Mouse (Mus musculus): ENCODE data around the gene Rps21. TPM values are rescaled to one million over a fixed set of nuclear protein-coding genes. Genes with fewer than 3 reads are reported as not detected.

The Rps21 gene
- total and polyA plus RNA-seq, 2 experiments from 2014 or later, result 439 to 848 TPM

DNA sequence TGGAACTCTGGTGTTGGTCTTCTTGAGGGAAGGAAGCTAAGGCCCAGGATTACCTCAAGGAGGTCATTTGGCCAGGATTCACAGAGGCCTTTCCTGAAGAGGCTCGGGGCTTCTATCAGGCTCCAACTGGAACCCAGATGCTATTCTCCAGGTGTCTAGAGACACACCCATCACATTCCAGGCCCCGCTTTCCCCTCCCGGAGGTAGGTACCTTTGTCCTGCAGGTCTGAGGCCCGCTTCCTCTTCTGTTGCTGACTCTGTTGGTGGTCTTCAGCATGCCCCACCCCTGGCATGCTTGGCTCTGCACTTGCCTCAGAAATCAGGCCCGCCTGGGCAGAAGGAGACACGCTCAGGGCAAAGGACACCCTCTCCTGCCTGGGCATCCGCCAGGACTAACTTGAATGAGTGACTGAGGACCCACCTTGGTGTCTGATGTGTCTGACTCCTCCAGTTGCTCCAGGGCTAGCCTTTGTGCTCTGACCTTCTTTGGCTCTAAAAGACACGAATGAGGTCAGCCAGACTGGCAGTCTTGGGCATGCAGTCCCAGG, 20.7 kb downstream of the Rps21 start:
- H3K27me3 ChIP-seq (ENCODE audit: insufficient read depth, low read length), result no peaks in the 10 kb centered on the region
- H3K4me2 ChIP-seq (ENCODE audit: low read depth), result no peak overlapping the region
- H3K9me3 ChIP-seq (ENCODE audit: low read length), result no peaks in the 10 kb centered on the region
- ATAC-seq (no peak), DNase-seq (no peak)
- WGBS, result 67% methylated on average over 8 of the region's 8 CpGs
- H3K4me3 ChIP-seq (ENCODE audit: low read depth, low read length), result no peak overlapping the region
- H3K36me3 ChIP-seq (ENCODE audit: insufficient read depth), result no peaks in the 10 kb centered on the region
- TF ChIP-seq CTCF (IDR thresholded peaks at IDR 0.05; ENCODE audit: low read depth), result no peak
- no peak overlapping the region for H3K9ac ChIP-seq
- H3K4me1 ChIP-seq (ENCODE audit: insufficient read depth), result no peaks in the 10 kb centered on the region
- no peak overlapping the region for H3K27ac ChIP-seq (ENCODE audit: low read depth, low read length)

DNA sequence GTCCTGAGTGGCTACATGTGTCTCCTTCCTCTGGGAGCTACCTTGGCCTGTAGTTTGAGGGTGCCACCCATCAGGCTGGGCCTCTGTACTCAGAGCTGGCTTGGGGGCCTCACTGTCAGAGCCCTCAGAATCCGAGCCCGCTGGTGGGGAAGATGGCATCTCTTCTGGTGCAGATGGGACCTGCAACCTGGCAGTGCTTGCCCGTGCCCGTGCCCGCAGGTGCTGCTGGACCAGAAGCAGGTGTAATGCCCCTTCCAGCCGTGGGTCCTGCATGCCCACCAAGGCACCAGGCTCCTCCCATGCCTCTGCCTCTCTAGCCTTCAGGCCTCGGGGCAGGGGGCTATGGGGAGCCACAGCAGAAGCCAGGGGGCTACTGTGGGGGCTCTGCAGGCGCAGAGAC, 22.1 kb downstream of the Rps21 start:
- 87% methylated on average over 8 of the region's 8 CpGs for WGBS
- no peak for TF ChIP-seq CTCF (IDR thresholded peaks at IDR 0.05; ENCODE audit: low read depth)
- H3K36me3 ChIP-seq (ENCODE audit: insufficient read depth), result no peaks in the 10 kb centered on the region
- no peaks in the 10 kb centered on the region for H3K27me3 ChIP-seq (ENCODE audit: insufficient read depth, low read length)
- no peak overlapping the region for H3K27ac ChIP-seq (ENCODE audit: low read depth, low read length)
- H3K4me3 ChIP-seq (ENCODE audit: low read depth, low read length), result no peak overlapping the region
- no peak overlapping the region for H3K9ac ChIP-seq
- H3K4me2 ChIP-seq (ENCODE audit: low read depth), result no peak overlapping the region
- no peaks in the 10 kb centered on the region for H3K4me1 ChIP-seq (ENCODE audit: insufficient read depth)
- H3K9me3 ChIP-seq (ENCODE audit: low read length), result no peaks in the 10 kb centered on the region
- DNase-seq (no peak), ATAC-seq (no peak)

DNA sequence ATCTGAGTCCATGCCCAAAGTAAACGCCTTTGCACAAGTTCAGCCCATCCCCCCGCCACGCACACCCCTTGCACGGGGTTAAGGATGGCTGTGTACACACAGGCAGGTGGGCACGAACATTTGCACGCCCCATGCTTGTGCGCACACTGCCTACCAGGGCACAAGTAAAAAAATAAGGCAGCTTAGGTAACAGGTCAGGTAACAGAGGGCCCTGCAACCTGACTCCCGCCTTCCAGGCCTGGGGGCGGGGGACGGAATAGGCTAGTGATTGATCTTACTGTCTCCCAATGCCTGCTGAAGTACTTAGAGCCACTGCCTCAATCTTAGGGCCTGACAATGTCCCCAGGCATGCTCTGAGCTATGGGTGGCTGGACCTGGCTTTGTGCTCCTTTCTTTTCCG, 31.8 kb downstream of the Rps21 start:
- H3K36me3 ChIP-seq (ENCODE audit: insufficient read depth), result no peaks in the 10 kb centered on the region
- H3K27ac ChIP-seq (ENCODE audit: low read depth, low read length), result no peak overlapping the region
- no peak overlapping the region for H3K9ac ChIP-seq
- H3K4me2 ChIP-seq (ENCODE audit: low read depth), result no peak overlapping the region
- no peak overlapping the region for H3K4me3 ChIP-seq (ENCODE audit: low read depth, low read length)
- ATAC-seq, result no peak
- 58% methylated on average over 11 of the region's 11 CpGs for WGBS
- no peaks in the 10 kb centered on the region for H3K4me1 ChIP-seq (ENCODE audit: insufficient read depth)
- H3K27me3 ChIP-seq (ENCODE audit: insufficient read depth, low read length), result no peaks in the 10 kb centered on the region
- H3K9me3 ChIP-seq (ENCODE audit: low read length), result no peaks in the 10 kb centered on the region
- DNase-seq, result no peak
- TF ChIP-seq CTCF (IDR thresholded peaks at IDR 0.05; ENCODE audit: low read depth), result no peak

DNA sequence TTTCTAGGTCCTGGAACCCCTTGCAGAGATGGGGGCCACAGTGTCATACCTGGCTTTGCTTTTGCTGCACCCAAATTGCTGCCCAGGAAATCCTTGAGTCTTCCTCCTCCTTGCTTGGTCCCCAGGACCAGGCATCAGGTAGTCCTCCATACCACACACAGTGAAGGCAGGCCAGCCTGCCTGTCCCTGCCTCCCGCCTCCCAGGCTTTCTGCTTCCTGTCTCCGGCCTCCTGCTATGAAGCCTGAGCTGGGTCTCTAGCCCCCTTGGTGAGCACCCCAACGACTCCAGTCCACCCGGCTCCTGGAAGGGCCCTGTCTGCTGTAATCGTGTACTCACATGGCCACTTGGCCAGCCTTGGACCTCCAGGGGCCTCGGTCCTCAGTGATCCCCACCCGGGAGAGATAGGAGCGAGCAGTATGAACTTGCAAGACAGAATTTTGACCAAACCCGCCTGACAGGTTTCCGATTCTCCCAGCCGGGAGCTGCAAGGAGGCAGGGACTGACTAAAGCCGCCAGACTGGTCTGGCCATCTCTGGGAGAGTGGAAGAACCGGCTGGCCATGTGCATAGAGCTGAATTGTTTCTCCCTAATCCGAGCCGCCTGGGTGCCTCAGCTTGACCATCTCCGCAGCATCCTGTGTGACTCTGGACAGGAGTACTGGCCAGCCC, 32.4 kb downstream of the Rps21 start, which contains the start of gene Rbbp8nl:
Gene Rbbp8nl, minus strand, starts transcription at position 440 of the 669 bp plus-strand sequence.
- Histone ChIP-seq H3K9ac (no peak within 1 kb of the TSS), H3K4me3 (ENCODE audit: low read depth, low read length) (no peak within 1 kb of the TSS), H3K36me3 (ENCODE audit: insufficient read depth) (no peaks in the 10 kb centered on the region), H3K27me3 (ENCODE audit: insufficient read depth, low read length) (no peaks in the 10 kb centered on the region), H3K4me2 (ENCODE audit: low read depth) (no peak within 1 kb of the TSS), H3K9me3 (ENCODE audit: low read length) (no peaks in the 10 kb centered on the region), H3K27ac (ENCODE audit: low read depth, low read length) (no peak within 1 kb of the TSS), H3K4me1 (ENCODE audit: insufficient read depth) (no peaks in the 10 kb centered on the region)
- TF ChIP-seq CTCF (IDR thresholded peaks at IDR 0.05; ENCODE audit: low read depth), result no peak
- DNase-seq (no peak), ATAC-seq (no peak)
- 47% methylated on average over 16 of the region's 16 CpGs for WGBS

DNA sequence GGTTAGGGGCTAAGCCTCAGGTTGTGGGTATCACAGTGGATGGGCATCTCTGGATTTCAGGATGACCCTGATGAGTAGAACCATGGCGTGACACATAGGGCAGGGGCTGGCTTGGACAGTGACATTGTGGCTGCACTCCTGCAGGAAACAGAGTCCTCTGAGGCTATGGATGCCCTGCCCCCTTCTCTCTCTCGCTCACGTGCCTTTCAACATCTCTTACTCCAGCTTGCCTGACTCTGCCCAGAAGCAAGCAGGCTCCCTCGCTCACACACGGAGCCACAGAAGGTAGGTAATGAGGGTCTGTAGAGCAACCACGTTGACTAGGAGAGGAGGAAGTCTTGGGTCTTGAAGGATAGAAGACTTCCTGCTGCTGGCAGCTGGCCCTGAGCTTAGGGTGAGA, 33.3 kb downstream of the Rps21 start:
- no peak for TF ChIP-seq CTCF (IDR thresholded peaks at IDR 0.05; ENCODE audit: low read depth)
- WGBS, result 74% methylated on average over 6 of the region's 6 CpGs

DNA sequence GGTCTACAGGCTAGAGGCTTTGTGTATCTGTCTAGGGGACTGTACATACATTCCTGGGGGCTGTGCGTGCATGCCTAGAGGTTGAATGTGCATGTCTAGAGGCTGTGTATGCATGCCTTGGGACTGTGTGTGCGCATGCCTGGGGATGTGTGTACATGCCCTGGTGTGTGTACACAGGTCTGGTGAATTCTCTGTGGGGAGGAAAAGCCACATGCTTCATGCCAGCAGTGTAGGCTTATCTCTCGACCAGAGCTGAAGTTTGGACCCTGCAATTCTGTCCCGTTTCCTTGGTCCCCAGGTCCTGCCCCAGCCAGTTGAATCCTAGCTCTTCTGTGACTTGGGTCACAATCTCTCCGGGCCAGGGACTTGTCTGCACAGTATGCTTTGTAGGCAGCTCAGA, 34.4 kb downstream of the Rps21 start:
- whole genome bisulfite sequencing, result 82% methylated on average over 5 of the region's 5 CpGs
- Histone ChIP-seq H3K4me2 (ENCODE audit: low read depth) (no peak overlapping the region), H3K9me3 (ENCODE audit: low read length) (no peaks in the 10 kb centered on the region), H3K4me3 (ENCODE audit: low read depth, low read length) (no peak overlapping the region), H3K4me1 (ENCODE audit: insufficient read depth) (no peaks in the 10 kb centered on the region), H3K36me3 (ENCODE audit: insufficient read depth) (no peaks in the 10 kb centered on the region), H3K27me3 (ENCODE audit: insufficient read depth, low read length) (no peaks in the 10 kb centered on the region), H3K9ac (no peak overlapping the region), H3K27ac (ENCODE audit: low read depth, low read length) (no peak overlapping the region)
- ATAC-seq, result no peak
- no peak for DNase-seq
- no peak for TF ChIP-seq CTCF (IDR thresholded peaks at IDR 0.05; ENCODE audit: low read depth)

More for the DNA sequence above, 33.3 kb downstream of the Rps21 start:
- Histone ChIP-seq H3K27ac (ENCODE audit: low read depth, low read length) (no peak overlapping the region), H3K9me3 (ENCODE audit: low read length) (no peaks in the 10 kb centered on the region), H3K36me3 (ENCODE audit: insufficient read depth) (no peaks in the 10 kb centered on the region), H3K9ac (no peak overlapping the region), H3K4me2 (ENCODE audit: low read depth) (no peak overlapping the region), H3K4me3 (ENCODE audit: low read depth, low read length) (no peak overlapping the region), H3K4me1 (ENCODE audit: insufficient read depth) (no peaks in the 10 kb centered on the region), H3K27me3 (ENCODE audit: insufficient read depth, low read length) (no peaks in the 10 kb centered on the region)
- DNase-seq, result no peak
- no peak for ATAC-seq

DNA sequence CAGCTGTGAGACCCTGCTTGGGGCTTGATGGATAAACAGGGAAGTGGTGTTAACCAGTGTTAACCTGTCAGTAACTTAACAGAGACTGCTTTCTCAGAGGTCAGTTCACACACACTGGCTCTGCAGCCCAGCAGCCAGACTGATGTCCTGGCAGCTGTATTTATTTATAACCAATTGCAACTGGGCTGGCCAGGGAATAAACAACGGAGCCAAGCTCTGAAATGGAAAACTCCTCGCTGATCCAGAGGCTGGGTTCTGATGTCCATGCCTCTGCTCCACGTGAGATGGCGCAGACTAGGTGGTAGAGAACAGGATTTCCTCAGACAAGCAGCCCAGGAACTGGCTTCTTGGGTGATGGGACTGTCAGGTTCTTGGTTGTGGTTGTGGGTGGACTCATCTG, 34.8 kb downstream of the Rps21 start:
- H3K9me3 ChIP-seq (ENCODE audit: low read length), result no peaks in the 10 kb centered on the region
- H3K4me2 ChIP-seq (ENCODE audit: low read depth), result no peak overlapping the region
- DNase-seq (no peak), ATAC-seq (no peak)
- H3K36me3 ChIP-seq (ENCODE audit: insufficient read depth), result no peaks in the 10 kb centered on the region
- H3K27ac ChIP-seq (ENCODE audit: low read depth, low read length), result no peak overlapping the region
- H3K4me1 ChIP-seq (ENCODE audit: insufficient read depth), result no peaks in the 10 kb centered on the region
- TF ChIP-seq CTCF (IDR thresholded peaks at IDR 0.05; ENCODE audit: low read depth), result no peak
- no peak overlapping the region for H3K9ac ChIP-seq
- WGBS, result 79% methylated on average over 4 of the region's 4 CpGs
- H3K27me3 ChIP-seq (ENCODE audit: insufficient read depth, low read length), result no peaks in the 10 kb centered on the region
- H3K4me3 ChIP-seq (ENCODE audit: low read depth, low read length), result no peak overlapping the region
